Mouse (Mus musculus) monocyte, adult 5-6 weeks (primary cell): ENCODE results near the gene Agap1. TPM values are rescaled to one million over a fixed set of nuclear protein-coding genes. Genes with fewer than 3 reads are reported as not detected.

ENCODE experiments used
- ATAC-seq: fragments of 153-309, 156-312 bp; replicated peaks from 2 replicates; pipeline ENCODE4 v1.8.0; 2017; ENCODE audit warnings: mild to moderate bottlenecking; ENCODE audit not compliant: low TSS enrichment, insufficient number of reproducible peaks, severe bottlenecking, poor library complexity, low FRiP score
- total RNA-seq: library from RNA; stranded (forward); fragments of 200-1000, 200-491, 200-594 nt; gene quantifications from 3 replicates; pipeline ENCODE4 v1.2.3, GENCODE M21; 2017

The Agap1 gene
- total RNA-seq, 1 experiment from 2014 or later = 1.3 TPM

GRCm38 (mm10) chr1:89750921-89751320 is 296.3 kb downstream of the Agap1 start:
- no peak for ATAC-seq

GRCm38 (mm10) chr1:89751344-89751743 is 296.7 kb downstream of the Agap1 start:
- no peak for ATAC-seq

GRCm38 (mm10) chr1:89752659-89753058 is 298.1 kb downstream of the Agap1 start:
- ATAC-seq = no peak

- ATAC-seq = no peak
Measured at GRCm38 (mm10) chr1:89755358-89755757, 300.8 kb downstream of the Agap1 start.

GRCm38 (mm10) chr1:89756387-89756786 is 301.8 kb downstream of the Agap1 start:
- ATAC-seq = no peak

GRCm38 (mm10) chr1:89757545-89757944 is 302.9 kb downstream of the Agap1 start:
- no peak for ATAC-seq

- no peak for ATAC-seq
Measured at GRCm38 (mm10) chr1:89763912-89764311, 309.3 kb downstream of the Agap1 start.

GRCm38 (mm10) chr1:89766891-89767290 is 312.3 kb downstream of the Agap1 start:
- no peak for ATAC-seq

- no peak for ATAC-seq
Measured at GRCm38 (mm10) chr1:89769641-89770040, 315.0 kb downstream of the Agap1 start.

GRCm38 (mm10) chr1:89770298-89770697 is 315.7 kb downstream of the Agap1 start:
- no peak for ATAC-seq

DNA sequence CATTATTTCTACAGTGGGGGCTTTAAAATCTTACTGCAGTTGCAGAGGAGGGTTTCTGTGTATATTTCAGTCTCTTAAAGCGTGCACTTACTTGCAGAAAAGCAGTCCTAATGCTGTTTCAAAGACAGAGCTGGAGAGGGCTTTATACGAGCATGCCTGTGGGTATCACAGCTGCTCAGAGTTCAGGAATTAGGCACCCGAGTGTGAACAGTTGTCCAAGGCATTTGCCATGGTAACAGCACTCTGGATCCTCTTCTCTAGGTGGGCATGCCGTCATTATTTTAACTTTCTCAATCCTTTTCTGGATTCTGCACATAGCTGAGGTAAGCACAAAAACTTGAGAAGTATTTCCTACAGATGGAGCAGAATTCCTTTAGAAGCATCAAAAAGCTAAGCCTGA is 321.1 kb downstream of the Agap1 start:
- ATAC-seq = no peak

DNA sequence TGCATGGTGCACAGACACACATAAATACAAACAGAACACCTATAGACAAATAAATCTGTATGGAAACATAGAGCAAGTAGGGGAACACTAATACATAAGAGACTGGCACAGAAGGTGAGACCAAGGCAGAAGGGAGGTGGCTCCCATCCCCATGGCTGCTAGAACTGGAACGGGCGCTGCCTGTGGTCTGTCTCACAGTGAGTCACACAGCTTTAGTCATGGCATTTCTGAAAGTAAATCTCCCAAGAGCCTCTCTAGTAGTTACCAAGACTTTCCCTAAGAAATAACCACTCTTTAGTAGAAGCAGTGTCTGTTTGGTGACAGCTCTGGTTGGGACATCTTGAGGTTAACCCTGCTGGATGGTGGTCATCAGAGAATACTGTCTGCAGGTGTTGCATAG is 326.1 kb downstream of the Agap1 start:
- no peak for ATAC-seq

- ATAC-seq = no peak
Measured at GRCm38 (mm10) chr1:89781861-89782260, 327.3 kb downstream of the Agap1 start.

- ATAC-seq = no peak
Measured at GRCm38 (mm10) chr1:89786793-89787192, 332.2 kb downstream of the Agap1 start.

GRCm38 (mm10) chr1:89798724-89799123 is 344.1 kb downstream of the Agap1 start:
- ATAC-seq = no peak

- no peak for ATAC-seq
Measured at GRCm38 (mm10) chr1:89801506-89801905, 346.9 kb downstream of the Agap1 start.

GRCm38 (mm10) chr1:89804981-89805380 is 350.4 kb downstream of the Agap1 start:
- no peak for ATAC-seq

GRCm38 (mm10) chr1:89812816-89813215 is 358.2 kb downstream of the Agap1 start:
- no peak for ATAC-seq

DNA sequence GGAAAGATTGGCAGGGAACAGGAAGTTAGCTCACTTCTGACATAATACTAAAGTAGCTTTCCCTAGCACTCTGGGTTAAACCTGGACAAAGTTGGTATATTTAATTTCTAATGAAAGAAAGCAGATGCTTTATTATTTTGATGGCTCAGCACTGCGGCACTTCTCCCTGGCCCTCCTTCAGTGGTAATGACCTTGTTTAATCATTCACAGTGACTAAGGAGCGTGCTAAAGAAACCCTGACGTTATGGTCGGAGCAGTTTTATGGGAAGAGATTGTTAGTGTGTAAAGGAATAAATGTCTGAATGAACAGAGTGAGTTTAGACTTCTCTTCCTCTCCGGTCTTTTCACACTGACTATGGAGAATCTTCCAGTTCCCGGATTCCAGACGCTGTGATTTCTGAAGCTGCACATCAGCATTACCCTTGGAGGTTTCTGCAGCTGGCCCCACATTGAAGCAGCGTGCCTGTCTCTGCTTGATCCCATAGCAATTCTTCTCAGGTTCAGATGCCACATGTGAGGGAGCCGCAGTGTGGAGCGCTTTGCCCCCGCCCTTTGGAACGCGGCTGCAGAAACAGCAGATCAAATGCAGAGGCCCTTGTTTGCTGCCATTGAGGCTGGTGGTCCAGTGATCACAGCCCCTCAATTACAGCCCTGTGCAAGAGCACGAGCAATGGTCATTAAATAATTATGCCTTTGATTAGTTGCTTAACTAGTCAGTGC is 362.0 kb downstream of the Agap1 start:
- ATAC-seq = no peak

GRCm38 (mm10) chr1:89821822-89822221 is 367.2 kb downstream of the Agap1 start:
- ATAC-seq = no peak

GRCm38 (mm10) chr1:89822431-89822830 is 367.8 kb downstream of the Agap1 start:
- no peak for ATAC-seq
